Mouse (Mus musculus) limb, embryonic 11.5 days (tissue): Measurements from ENCODE around the gene Olfr806. TPM values are rescaled to one million over a fixed set of nuclear protein-coding genes. Genes with fewer than 3 reads are reported as not detected.

Experiments used
- microRNA-seq: library from miRNA; unstranded; fragments of <30 nt; microRNA quantifications from one replicate; pipeline ENCODE4, GENCODE M21; 2016
- polyA plus RNA-seq: library from polyadenylated mRNA; unstranded; fragments of >200 nt; fragmentation: Nextera tagmentation; extraction: Ambion mirVana; gene quantifications from 2 replicates; pipeline ENCODE4 v1.2.1, GENCODE M21; 2014

Olfr806 gene
- polyA plus RNA-seq, 1 experiment from 2014 or later, result not detected

Small RNAs within 50 kb of the gene (microRNA-seq; reads per million reads assigned to microRNA genes)
- gene Gm24485, result not detected

Other genes with a start within 250 kb of the Olfr806 start
- gene Olfr790, start 243.4 kb downstream of the Olfr806 start, polyA plus RNA-seq, result not detected in 2 replicates
- gene Olfr791, start 220.1 kb downstream of the Olfr806 start, polyA plus RNA-seq, result not detected in 2 replicates
- not detected in 2 replicates for gene Olfr792, start 202.8 kb downstream of the Olfr806 start, polyA plus RNA-seq
- not detected in 2 replicates for gene Olfr794, start 174.3 kb downstream of the Olfr806 start, polyA plus RNA-seq
- gene Olfr796, start 129.4 kb downstream of the Olfr806 start, polyA plus RNA-seq, result not detected in 2 replicates
- not detected in 2 replicates for gene Olfr798, start 114.0 kb downstream of the Olfr806 start, polyA plus RNA-seq
- gene Olfr799, start 104.4 kb downstream of the Olfr806 start, polyA plus RNA-seq, result not detected in 2 replicates
- not detected in 2 replicates for gene Olfr800, start 84.2 kb downstream of the Olfr806 start, polyA plus RNA-seq
- not detected in 2 replicates for gene Olfr801, start 68.1 kb downstream of the Olfr806 start, polyA plus RNA-seq
- not detected in 2 replicates for gene Olfr802, start 53.8 kb downstream of the Olfr806 start, polyA plus RNA-seq
- not detected in 2 replicates for gene Olfr803, start 47.6 kb downstream of the Olfr806 start, polyA plus RNA-seq
- gene Olfr804, start 38.7 kb downstream of the Olfr806 start, polyA plus RNA-seq, result not detected in 2 replicates
- gene Olfr805, start 12.5 kb downstream of the Olfr806 start, polyA plus RNA-seq, result not detected in 2 replicates
- gene Olfr807, start 15.9 kb upstream of the Olfr806 start, polyA plus RNA-seq, result not detected in 2 replicates
- not detected in 2 replicates for gene Olfr808, start 23.6 kb upstream of the Olfr806 start, polyA plus RNA-seq
- not detected in 2 replicates for gene Olfr809, start 32.7 kb upstream of the Olfr806 start, polyA plus RNA-seq
- gene Olfr810, start 53.0 kb upstream of the Olfr806 start, polyA plus RNA-seq, result not detected in 2 replicates
- not detected in 2 replicates for gene Olfr811, start 62.5 kb upstream of the Olfr806 start, polyA plus RNA-seq
- gene Olfr812, start 104.2 kb upstream of the Olfr806 start, polyA plus RNA-seq, result not detected in 2 replicates
- not detected in 2 replicates for gene Olfr813, start 113.4 kb upstream of the Olfr806 start, polyA plus RNA-seq
- gene Olfr814, start 137.9 kb upstream of the Olfr806 start, polyA plus RNA-seq, result not detected in 2 replicates
- gene Olfr815, start 163.9 kb upstream of the Olfr806 start, polyA plus RNA-seq, result not detected in 2 replicates
- gene Olfr816, start 173.7 kb upstream of the Olfr806 start, polyA plus RNA-seq, result not detected in 2 replicates
- gene Olfr818, start 207.2 kb upstream of the Olfr806 start, polyA plus RNA-seq, result not detected in 2 replicates
- not detected in 2 replicates for gene Olfr819, start 225.3 kb upstream of the Olfr806 start, polyA plus RNA-seq
- not detected in 2 replicates for gene Olfr247, start 234.2 kb upstream of the Olfr806 start, polyA plus RNA-seq
- not detected in 2 replicates for gene Gm10310, start 243.1 kb upstream of the Olfr806 start, polyA plus RNA-seq